Mouse (Mus musculus) regulatory T cell (primary cell): ENCODE measurements around the gene Lrit3.
"Not testable (repeated sequence)": the region's sequence is repeated elsewhere in the genome, so short reads cannot be mapped to it uniquely, and the experiment has no call there.

ENCODE experiments used
- in situ Hi-C: fragments of 300-600 bp; cut with MboI, MseI; formaldehyde crosslinking; loops from one replicate; pipeline ENCODE4 v1.15.1; 2025; ENCODE audit warnings: high pct_unique_total_duplicates

Lrit3 gene

DNA sequence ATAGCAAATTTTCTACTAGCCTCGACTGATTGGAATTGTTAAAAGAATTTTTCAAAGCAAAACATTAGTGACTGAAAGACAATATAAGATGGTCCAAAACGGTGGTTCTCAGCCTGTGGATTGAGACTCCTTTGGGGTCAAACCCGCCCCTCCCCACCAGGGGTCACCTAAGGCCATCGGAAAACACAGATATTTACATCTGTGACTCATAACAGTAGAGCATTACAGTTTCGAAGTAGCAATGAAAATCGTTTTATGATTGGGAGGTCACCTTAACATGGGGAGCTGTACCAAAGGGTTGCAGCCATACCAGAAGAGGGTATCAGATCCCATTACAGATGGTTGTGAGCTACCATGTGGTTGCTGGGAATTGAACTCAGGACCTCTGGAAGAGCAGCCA, 32.6 kb downstream of the Lrit3 start:
- in situ Hi-C loops = no loop called here

DNA sequence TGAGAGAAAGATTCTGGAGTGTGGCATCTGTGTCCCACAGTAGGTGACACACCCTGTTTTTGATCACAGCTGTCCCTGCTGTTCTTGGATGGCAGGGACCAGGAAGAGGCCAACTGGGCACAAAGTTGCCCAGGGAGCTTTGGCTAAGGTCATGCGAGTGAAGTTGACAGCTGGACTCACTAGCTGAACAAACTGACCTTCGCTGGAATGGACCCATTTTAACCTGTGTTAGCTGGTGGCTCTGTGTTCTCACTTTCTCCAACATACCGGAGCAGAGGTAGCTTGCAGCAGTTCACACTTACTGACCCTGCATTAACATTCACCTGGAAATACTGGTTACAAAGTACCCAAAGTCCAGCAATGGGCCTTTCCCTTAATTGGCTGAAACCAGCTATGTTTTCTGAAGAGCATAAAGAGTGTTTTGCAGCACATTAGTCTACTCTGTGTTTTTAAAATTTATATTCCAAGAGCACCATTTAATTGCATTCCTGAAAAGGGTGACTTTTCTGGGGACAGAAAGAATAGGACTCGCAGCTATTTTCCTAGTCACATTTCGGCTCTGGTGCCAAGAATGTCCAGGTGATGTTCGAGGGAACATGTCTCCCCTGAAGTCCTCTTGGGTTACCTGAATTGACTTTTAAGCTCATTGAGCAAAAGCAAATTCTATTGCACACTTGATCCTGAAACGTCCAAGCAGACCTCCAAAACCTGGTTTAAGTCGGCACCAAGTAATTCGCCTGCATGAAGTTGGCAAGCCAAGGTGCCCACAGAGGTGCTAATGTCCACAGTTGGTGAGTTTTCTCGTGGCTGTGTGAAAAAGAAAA, 36.6 kb downstream of the Lrit3 start:
- in situ Hi-C loops = no loop called here

- in situ Hi-C loops = no loop called here
These were observed 37.7 kb downstream of the Lrit3 start for GRCm38 (mm10) chr3:129766106-129766505.

GRCm38 (mm10) chr3:129757599-129757998, 46.2 kb downstream of the Lrit3 start:
- in situ Hi-C loops = not testable (repeated sequence)

DNA sequence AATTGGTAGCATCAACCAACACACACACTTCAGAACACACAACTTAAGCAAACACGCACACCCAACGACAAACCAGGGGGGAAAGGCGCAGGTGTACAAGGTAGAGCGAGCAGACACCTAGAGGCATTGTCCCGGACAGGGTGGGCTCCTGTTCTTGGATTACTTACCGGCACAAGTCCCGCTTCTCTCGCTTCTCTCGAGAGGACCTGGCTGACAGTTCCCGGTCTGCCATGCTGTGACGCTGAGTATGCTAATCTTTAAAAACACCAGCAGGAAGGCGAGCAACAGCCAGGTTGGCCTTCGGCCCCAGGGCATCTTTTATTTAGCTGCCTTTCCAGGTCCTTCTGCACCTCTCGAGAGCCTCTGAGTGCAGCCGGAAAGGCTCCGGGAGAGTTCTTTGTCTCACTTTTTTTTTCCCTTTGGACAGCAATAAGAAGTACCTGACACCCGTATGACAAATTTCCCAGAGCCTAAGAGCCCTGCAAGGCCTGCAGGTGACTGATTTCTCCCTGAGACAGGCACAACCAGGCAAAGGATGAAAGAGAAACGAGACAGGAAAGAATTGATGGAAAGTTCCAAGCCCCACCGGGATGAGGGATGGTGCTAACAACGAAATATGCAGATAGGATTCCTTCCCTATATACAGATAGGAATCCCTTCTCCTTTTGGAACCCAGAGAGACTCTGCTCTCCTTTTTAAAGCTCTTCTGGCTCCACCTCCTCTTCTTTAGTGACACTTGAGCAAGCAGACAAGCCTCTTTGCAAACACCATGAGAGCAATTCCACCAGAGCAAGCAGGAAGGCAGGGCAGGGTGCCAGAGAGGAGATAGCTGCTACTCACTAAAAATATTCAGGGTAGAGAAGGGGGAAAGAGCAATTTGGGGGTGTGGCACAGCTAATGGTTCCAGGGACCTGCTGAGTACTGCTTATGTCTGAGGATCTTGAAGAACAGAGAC, 48.9 kb downstream of the Lrit3 start, which contains the start of gene Egf:
TSS of gene Egf (minus strand) at position 667 of the 955 bp plus-strand sequence.
- in situ Hi-C loops = no loop called here

GRCm38 (mm10) chr3:129744803-129745202, 59.0 kb downstream of the Lrit3 start:
- in situ Hi-C loops = no loop called here

DNA sequence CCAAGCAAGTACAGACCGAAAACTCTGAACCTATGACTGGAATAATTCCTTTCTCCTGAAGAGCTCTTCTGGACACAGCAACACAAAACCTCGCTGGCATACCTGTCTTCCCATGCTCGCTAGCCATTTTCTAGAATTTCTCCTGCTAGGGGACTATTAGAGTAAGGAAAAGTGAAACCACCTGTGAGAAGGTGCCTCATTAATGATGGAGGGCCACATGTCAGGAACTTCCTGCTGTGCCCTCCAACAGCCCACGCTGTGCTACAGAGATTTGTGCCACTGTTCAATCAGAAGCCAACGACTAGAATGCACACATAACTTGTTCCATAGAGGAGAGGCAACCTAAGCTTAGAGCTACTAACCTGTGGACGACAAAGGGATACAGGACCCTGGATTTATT, 61.0 kb downstream of the Lrit3 start:
- in situ Hi-C loops = no loop called here

DNA sequence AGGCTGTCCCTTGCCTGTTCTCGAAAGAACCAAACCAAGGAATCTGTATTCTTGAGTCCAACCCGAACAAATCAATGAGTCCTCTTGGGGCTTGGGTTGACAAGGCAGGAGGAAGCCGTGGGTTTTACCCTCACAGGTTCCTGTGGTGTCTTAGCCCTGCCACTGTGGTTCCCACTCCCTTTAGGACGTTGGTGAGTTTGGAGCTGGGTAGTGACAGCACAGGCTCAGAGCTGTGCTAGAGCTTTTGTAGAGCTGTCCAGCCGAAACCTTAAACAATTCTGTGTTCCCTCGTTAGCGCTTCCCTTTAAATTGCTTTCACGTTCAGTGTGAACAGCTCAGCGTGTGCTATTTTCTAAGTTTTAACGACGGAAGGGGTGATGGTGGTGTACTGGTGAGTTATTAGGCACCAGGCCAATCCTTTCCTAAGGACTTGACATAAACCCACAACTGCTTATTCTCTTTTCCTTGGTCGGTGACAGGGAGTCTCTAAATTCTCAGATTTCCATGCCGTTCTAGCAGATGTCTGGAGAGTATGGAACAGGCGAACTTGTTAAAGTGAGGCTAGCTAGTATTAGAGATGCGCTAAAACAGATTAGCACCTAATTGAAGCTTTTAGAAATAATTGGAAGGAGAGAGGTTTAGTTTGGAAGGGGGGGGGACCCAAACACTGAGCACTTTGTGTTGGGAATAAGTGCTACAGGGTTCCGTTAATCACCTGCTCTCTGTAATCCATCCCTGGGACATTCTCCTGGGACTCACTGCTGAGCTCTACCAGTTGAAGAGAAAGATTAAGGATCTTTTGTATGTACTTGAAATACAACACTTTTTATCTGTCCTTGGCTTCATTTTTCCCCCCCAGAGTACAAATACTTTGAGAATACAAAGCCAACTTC, 65.3 kb downstream of the Lrit3 start:
- in situ Hi-C loops = no loop called here
